Mouse (Mus musculus): ENCODE data around the gene Selenom.

Gene Selenom

GRCm38 (mm10) chr11:3514529-3515054 is at the start of gene Selenom:
TSS of gene Selenom (plus strand) at chr11:3514684.
- in situ Hi-C loops (cut with MboI, MseI) = loop anchor here (5.0 kb wide), 1 partner anchor 42 kb away; no protein-coding TSS in a partner anchor

GRCm38 (mm10) chr11:3471448-3471850 is 43.0 kb upstream of the Selenom start:
- in situ Hi-C loops (cut with MboI, MseI) = loop anchor here (5.0 to 10.0 kb wide), 2 partner anchors 41 to 143 kb away; partner anchors contain the start of gene Selenom

GRCm38 (mm10) chr11:3472484-3472883 is 42.0 kb upstream of the Selenom start:
- in situ Hi-C loops (cut with MboI, MseI) = loop anchor here (5.0 to 10.0 kb wide), 2 partner anchors 40 to 142 kb away; partner anchors contain the start of gene Selenom

GRCm38 (mm10) chr11:3474480-3475115 is 39.9 kb upstream of the Selenom start:
- in situ Hi-C loops (cut with MboI, MseI) = loop anchor here (5.0 to 10.0 kb wide), 2 partner anchors 38 to 140 kb away; partner anchors contain the start of gene Selenom

GRCm38 (mm10) chr11:3475489-3475888 is 39.0 kb upstream of the Selenom start:
- in situ Hi-C loops (cut with MboI, MseI) = loop anchor here (10.0 kb wide), 1 partner anchor 139 kb away; no protein-coding TSS in a partner anchor

- in situ Hi-C loops (cut with MboI, MseI) = no loop called here
These were observed 30.4 kb upstream of the Selenom start for GRCm38 (mm10) chr11:3483980-3484642.

- in situ Hi-C loops (cut with MboI, MseI) = no loop called here
These were observed 28.1 kb upstream of the Selenom start for GRCm38 (mm10) chr11:3486349-3486748.

GRCm38 (mm10) chr11:3487952-3488570 is 26.4 kb upstream of the Selenom start, which contains the start of gene Pla2g3:
TSS of gene Pla2g3 (plus strand) at chr11:3488284.
- in situ Hi-C loops (cut with MboI, MseI) = no loop called here

- in situ Hi-C loops (cut with MboI, MseI) = no loop called here
These were observed 25.4 kb upstream of the Selenom start for GRCm38 (mm10) chr11:3489036-3489435.

- in situ Hi-C loops (cut with MboI, MseI) = no loop called here
These were observed 21.7 kb upstream of the Selenom start for GRCm38 (mm10) chr11:3492748-3493147.

- in situ Hi-C loops (cut with MboI, MseI) = no loop called here
These were observed 19.6 kb upstream of the Selenom start for GRCm38 (mm10) chr11:3494857-3495256.

- in situ Hi-C loops (cut with MboI, MseI) = no loop called here
These were observed 19.0 kb upstream of the Selenom start for GRCm38 (mm10) chr11:3495496-3495895.

- in situ Hi-C loops (cut with MboI, MseI) = no loop called here
These were observed 17.7 kb upstream of the Selenom start for GRCm38 (mm10) chr11:3496756-3497155.

GRCm38 (mm10) chr11:3497296-3497695 is 17.2 kb upstream of the Selenom start:
- in situ Hi-C loops (cut with MboI, MseI) = no loop called here

GRCm38 (mm10) chr11:3502057-3502456 is 12.4 kb upstream of the Selenom start:
- in situ Hi-C loops (cut with MboI, MseI) = no loop called here

GRCm38 (mm10) chr11:3502459-3503072 is 11.9 kb upstream of the Selenom start:
- in situ Hi-C loops (cut with MboI, MseI) = no loop called here

- in situ Hi-C loops (cut with MboI, MseI) = no loop called here
These were observed 10.5 kb upstream of the Selenom start for GRCm38 (mm10) chr11:3503755-3504693.

GRCm38 (mm10) chr11:3508226-3508625 is 6.3 kb upstream of the Selenom start:
- in situ Hi-C loops (cut with MboI, MseI) = no loop called here

GRCm38 (mm10) chr11:3509181-3510085 is 5.1 kb upstream of the Selenom start:
- in situ Hi-C loops (cut with MboI, MseI) = loop anchor here (5.0 kb wide), 1 partner anchor 37 kb away; no protein-coding TSS in a partner anchor
